Mouse (Mus musculus) intestine, embryonic 15.5 days (tissue): ENCODE measurements around the gene Plxnb2. TPM values are rescaled to one million over a fixed set of nuclear protein-coding genes. Genes with fewer than 3 reads are reported as not detected.

Experiments used
- ATAC-seq: fragments of 200-750 bp; cut with Nextera tagmentation; 2 replicates; pipeline ENCODE4 v1.8.0; 2017; ENCODE audit warnings: moderate TSS enrichment, moderate library complexity
- H3K27ac ChIP-seq: fragments of 300-500 bp; sonication (generic); 2 replicates; pipeline ENCODE4 v1.5.1; 2015; ENCODE audit warnings: mild to moderate bottlenecking, inconsistent platforms
- H3K27me3 ChIP-seq: fragments of 300-500 bp; sonication (generic); replicated peaks from 2 replicates; pipeline ENCODE4 v1.6.1; 2015; ENCODE audit warnings: inconsistent platforms
- H3K36me3 ChIP-seq: fragments of 300-500 bp; sonication (generic); 2 replicates; pipeline ENCODE4 v1.6.1; 2015; ENCODE audit warnings: inconsistent platforms
- H3K4me1 ChIP-seq: fragments of 300-500 bp; sonication (generic); replicated peaks from 2 replicates; pipeline ENCODE4 v1.6.1; 2015; ENCODE audit warnings: inconsistent platforms
- H3K4me2 ChIP-seq: fragments of 300-500 bp; sonication (generic); replicated peaks from 2 replicates; pipeline ENCODE4 v1.6.1; 2015; ENCODE audit warnings: mild to moderate bottlenecking, inconsistent platforms
- H3K4me3 ChIP-seq: fragments of 300-500 bp; sonication (generic); replicated peaks from 2 replicates; pipeline ENCODE4 v1.5.1; 2015; ENCODE audit warnings: inconsistent platforms
- H3K9ac ChIP-seq: fragments of 300-500 bp; sonication (generic); 2 replicates; pipeline ENCODE4 v1.6.1; 2015; ENCODE audit warnings: inconsistent platforms
- H3K9me3 ChIP-seq: fragments of 300-500 bp; sonication (generic); 2 replicates; pipeline ENCODE4 v1.6.1; 2016; ENCODE audit warnings: inconsistent platforms
- WGBS: fragments of 180-500 bp; shearing (Covaris S2); methylation state at CpG from one replicate; pipeline ENCODE4 v1.1.7; 2015; 5-methylcytosine and 5-hydroxymethylcytosine counted together
- polyA plus RNA-seq: library from polyadenylated mRNA; unstranded; fragments of >200 nt; fragmentation: Nextera tagmentation; extraction: Ambion mirVana; gene quantifications from 2 replicates; pipeline ENCODE4 v1.2.1, GENCODE M21; 2015

The Plxnb2 gene
- polyA plus RNA-seq, 1 experiment from 2014 or later, result 107 TPM

GRCm38 (mm10) chr15:89195690-89196312 lies 15.2 kb upstream of the Plxnb2 start:
- Histone ChIP-seq H3K9me3 (no peaks in the 10 kb centered on the region), H3K4me2 (peak overlapping the region; percentile 82), H3K9ac (peak overlapping the region; percentile 71), H3K27me3 (no peaks in the 10 kb centered on the region), H3K4me1 (peaks cover 14% of the 10 kb centered on the region), H3K36me3 (no peaks in the 10 kb centered on the region), H3K27ac (peak overlapping the region; percentile 92), H3K4me3 (peak overlapping the region; percentile 59)
- peak; percentile 98 for ATAC-seq
- under 1% methylated on average over 25 of the region's 25 CpGs for WGBS

- H3K4me3 ChIP-seq, result peak overlapping the region; percentile 59
- ATAC-seq, result no peak
- peak overlapping the region; percentile 82 for H3K4me2 ChIP-seq
- peak overlapping the region; percentile 92 for H3K27ac ChIP-seq
- H3K9ac ChIP-seq, result peak overlapping the region; percentile 71
- H3K9me3 ChIP-seq, result no peaks in the 10 kb centered on the region
- 46% methylated on average over 6 of the region's 6 CpGs for WGBS
- no peaks in the 10 kb centered on the region for H3K27me3 ChIP-seq
- H3K36me3 ChIP-seq, result no peaks in the 10 kb centered on the region
- peaks cover 14% of the 10 kb centered on the region for H3K4me1 ChIP-seq
Observed at GRCm38 (mm10) chr15:89195261-89195681, 14.7 kb upstream of the Plxnb2 start.

GRCm38 (mm10) chr15:89184937-89185227 lies 4.3 kb upstream of the Plxnb2 start:
- Histone ChIP-seq H3K36me3 (no peaks in the 10 kb centered on the region), H3K4me3 (no peak overlapping the region), H3K9me3 (no peaks in the 10 kb centered on the region), H3K27ac (no peak overlapping the region), H3K4me2 (no peak overlapping the region), H3K4me1 (peaks cover 11% of the 10 kb centered on the region; the same call in 1 of the 2 replicates), H3K9ac (no peak overlapping the region), H3K27me3 (no peaks in the 10 kb centered on the region)
- no peak for ATAC-seq
- WGBS, result 85% methylated on average over 5 of the region's 5 CpGs

GRCm38 (mm10) chr15:89184141-89184936 lies 3.8 kb upstream of the Plxnb2 start:
- no peaks in the 10 kb centered on the region for H3K27me3 ChIP-seq
- H3K27ac ChIP-seq, result no peak overlapping the region
- no peak for ATAC-seq
- no peaks in the 10 kb centered on the region for H3K9me3 ChIP-seq
- peaks cover 11% of the 10 kb centered on the region; the same call in 1 of the 2 replicates for H3K4me1 ChIP-seq
- H3K4me2 ChIP-seq, result no peak overlapping the region
- H3K9ac ChIP-seq, result no peak overlapping the region
- H3K4me3 ChIP-seq, result no peak overlapping the region
- no peaks in the 10 kb centered on the region for H3K36me3 ChIP-seq
- WGBS, result 69% methylated on average over 5 of the region's 5 CpGs

- Histone ChIP-seq H3K36me3 (no peaks in the 10 kb centered on the region), H3K27ac (0 out of 2 replicates have a peak overlapping the region, but pooled peaks have one; percentile 19), H3K9me3 (no peaks in the 10 kb centered on the region), H3K4me3 (no peak overlapping the region), H3K4me2 (no peak overlapping the region), H3K27me3 (no peaks in the 10 kb centered on the region), H3K4me1 (peaks cover 25% of the 10 kb centered on the region), H3K9ac (no peak overlapping the region)
- WGBS, result 65% methylated on average over 5 of the region's 5 CpGs
- no peak for ATAC-seq
Observed at GRCm38 (mm10) chr15:89182842-89183241, 2.3 kb upstream of the Plxnb2 start.

- Histone ChIP-seq H3K9ac (no peak overlapping the region), H3K4me2 (no peak overlapping the region; the same call in 1 of the 2 replicates)
- 32% methylated on average over 6 of the region's 6 CpGs for WGBS
Observed at GRCm38 (mm10) chr15:89182328-89182741, 1.7 kb upstream of the Plxnb2 start.

GRCm38 (mm10) chr15:89181561-89182270 lies 1.1 kb upstream of the Plxnb2 start:
- peak overlapping the region; percentile 85 for H3K4me3 ChIP-seq
- peak overlapping the region; percentile 93 for H3K27ac ChIP-seq
- 66% methylated on average over 10 of the region's 10 CpGs for WGBS
- ATAC-seq, result no peak
- peaks cover 37% of the 10 kb centered on the region for H3K4me1 ChIP-seq
- no peaks in the 10 kb centered on the region for H3K36me3 ChIP-seq
- H3K4me2 ChIP-seq, result peak overlapping the region; percentile 90
- H3K9ac ChIP-seq, result no peak overlapping the region
- no peaks in the 10 kb centered on the region for H3K9me3 ChIP-seq
- H3K27me3 ChIP-seq, result no peaks in the 10 kb centered on the region

More at GRCm38 (mm10) chr15:89182328-89182741, 1.7 kb upstream of the Plxnb2 start:
- no peak overlapping the region for H3K4me3 ChIP-seq
- no peak for ATAC-seq
- no peaks in the 10 kb centered on the region for H3K27me3 ChIP-seq
- H3K4me1 ChIP-seq, result peaks cover 30% of the 10 kb centered on the region
- peak overlapping the region; percentile 19; the same call in 1 of the 2 replicates for H3K27ac ChIP-seq
- no peaks in the 10 kb centered on the region for H3K36me3 ChIP-seq
- no peaks in the 10 kb centered on the region for H3K9me3 ChIP-seq

- peak; percentile 2; the same call in 1 of the 2 replicates for ATAC-seq
- WGBS, result under 1% methylated on average over 26 of the region's 26 CpGs
- Histone ChIP-seq H3K4me2 (peak overlapping the region; percentile 90), H3K4me3 (peak overlapping the region; percentile 85), H3K27ac (peak overlapping the region; percentile 93), H3K36me3 (no peaks in the 10 kb centered on the region), H3K4me1 (peaks cover 51% of the 10 kb centered on the region), H3K9me3 (no peaks in the 10 kb centered on the region), H3K9ac (peak overlapping the region; percentile 80), H3K27me3 (no peaks in the 10 kb centered on the region)
Observed at GRCm38 (mm10) chr15:89180081-89180541, 477 bp downstream of the Plxnb2 start.

- ATAC-seq, result no peak
- H3K9me3 ChIP-seq, result no peaks in the 10 kb centered on the region
- peak overlapping the region; percentile 90 for H3K4me2 ChIP-seq
- H3K4me1 ChIP-seq, result peaks cover 56% of the 10 kb centered on the region
- H3K27me3 ChIP-seq, result no peaks in the 10 kb centered on the region
- peak overlapping the region; percentile 93 for H3K27ac ChIP-seq
- 4% methylated on average over 6 of the region's 6 CpGs for WGBS
- peak overlapping the region; percentile 85 for H3K4me3 ChIP-seq
- peak overlapping the region; percentile 80 for H3K9ac ChIP-seq
- H3K36me3 ChIP-seq, result no peaks in the 10 kb centered on the region
Observed at GRCm38 (mm10) chr15:89179630-89179964, 991 bp downstream of the Plxnb2 start.

GRCm38 (mm10) chr15:89178954-89179629 lies 1.5 kb downstream of the Plxnb2 start:
- peaks cover 61% of the 10 kb centered on the region for H3K4me1 ChIP-seq
- peak overlapping the region; percentile 93 for H3K27ac ChIP-seq
- H3K4me3 ChIP-seq, result peak overlapping the region; percentile 85
- no peaks in the 10 kb centered on the region for H3K27me3 ChIP-seq
- H3K9ac ChIP-seq, result peak overlapping the region; percentile 80
- WGBS, result 3% methylated on average over 16 of the region's 16 CpGs
- H3K9me3 ChIP-seq, result no peaks in the 10 kb centered on the region
- H3K36me3 ChIP-seq, result no peaks in the 10 kb centered on the region
- peak; percentile 73 for ATAC-seq
- peak overlapping the region; percentile 90 for H3K4me2 ChIP-seq

- Histone ChIP-seq H3K27me3 (no peaks in the 10 kb centered on the region), H3K9ac (peak overlapping the region; percentile 80), H3K4me3 (peak overlapping the region; percentile 85), H3K4me1 (peaks cover 66% of the 10 kb centered on the region), H3K27ac (peak overlapping the region; percentile 93), H3K36me3 (no peaks in the 10 kb centered on the region), H3K4me2 (peak overlapping the region; percentile 90), H3K9me3 (no peaks in the 10 kb centered on the region)
- 65% methylated on average over 7 of the region's 7 CpGs for WGBS
- ATAC-seq, result no peak
Observed at GRCm38 (mm10) chr15:89178260-89178860, 2.2 kb downstream of the Plxnb2 start.
